Mouse (Mus musculus) spleen, adult 2 months (tissue): Measurements from ENCODE around the gene Sult2b1.

Experiments used
- CTCF ChIP-seq: fragments of 200-500 bp; IDR thresholded peaks from 2 replicates; pipeline ENCODE4 v1.5.1; 2011; ENCODE audit warnings: mild to moderate bottlenecking, inconsistent platforms; ENCODE audit not compliant: insufficient read depth, insufficient read length, insufficient replicate concordance; ENCODE audit errors: extremely low read depth
- POLR2A ChIP-seq: fragments of 200-500 bp; IDR thresholded peaks from 2 replicates; pipeline ENCODE4 v1.6.1; 2011; ENCODE audit warnings: low read depth, low read length, inconsistent platforms

DNA sequence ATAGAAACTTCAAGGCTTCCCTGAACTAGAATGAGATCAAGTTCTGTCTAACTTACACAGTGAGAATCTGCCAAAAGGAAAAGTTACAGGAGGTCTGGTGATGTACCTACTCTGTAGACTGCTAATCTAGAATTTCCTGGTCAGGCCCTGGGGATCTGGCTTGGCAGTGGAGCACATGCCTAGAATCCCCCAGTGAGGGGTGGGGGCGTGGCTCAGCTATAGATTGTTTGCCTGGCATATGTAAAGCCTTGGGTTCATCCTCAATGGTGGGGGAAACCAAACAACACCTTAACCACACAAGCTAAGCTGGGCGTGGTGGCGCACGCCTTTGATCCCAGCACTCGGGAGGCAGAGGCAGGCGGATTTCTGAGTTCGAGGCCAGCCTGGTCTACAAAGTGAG is 86.6 kb downstream of the Sult2b1 start:
- TF ChIP-seq CTCF (no peak), POLR2A (no peak)
